Mouse (Mus musculus) embryonic facial prominence, embryonic 14.5 days (tissue): ENCODE data around the gene Ube4a. TPM values are rescaled to one million over a fixed set of nuclear protein-coding genes. Genes with fewer than 3 reads are reported as not detected.

Experiments used
- ATAC-seq: fragments of 200-750 bp; cut with Nextera tagmentation; 2 replicates; pipeline ENCODE4 v1.8.0; 2017; ENCODE audit warnings: low read depth, moderate number of reproducible peaks, moderate TSS enrichment
- DNase-seq: peaks from one replicate; pipeline ENCODE4 v3.0.0-alpha.2; 2015; ENCODE audit warnings: low spot score
- H3K27ac ChIP-seq: fragments of 300-500 bp; sonication (generic); replicated peaks from 2 replicates; pipeline ENCODE4 v1.5.1; 2014; ENCODE audit warnings: low read depth, mild to moderate bottlenecking, low read length, moderate library complexity
- H3K27me3 ChIP-seq: fragments of 300-500 bp; sonication (generic); replicated peaks from 2 replicates; pipeline ENCODE4 v1.6.1; 2014; ENCODE audit warnings: low read length; ENCODE audit not compliant: control insufficient read depth, insufficient read depth
- H3K36me3 ChIP-seq: fragments of 300-500 bp; sonication (generic); 2 replicates; pipeline ENCODE4 v1.6.1; 2014; ENCODE audit warnings: low read length, mixed read lengths; ENCODE audit not compliant: control insufficient read depth, insufficient read depth
- H3K4me1 ChIP-seq: fragments of 300-500 bp; sonication (generic); 2 replicates; pipeline ENCODE4 v1.6.1; 2014; ENCODE audit warnings: antibody characterized with exemption, low read length; ENCODE audit not compliant: control insufficient read depth, insufficient read depth
- H3K4me2 ChIP-seq: fragments of 300-500 bp; sonication (generic); 2 replicates; pipeline ENCODE4 v1.6.1; 2014; ENCODE audit warnings: low read depth, mild to moderate bottlenecking, low read length, moderate library complexity, mixed read lengths
- H3K4me3 ChIP-seq: fragments of 300-500 bp; sonication (generic); 2 replicates; pipeline ENCODE4 v1.5.1; 2014; ENCODE audit warnings: low read depth, mild to moderate bottlenecking, low read length
- H3K9ac ChIP-seq: fragments of 300-500 bp; sonication (generic); 2 replicates; pipeline ENCODE4 v1.6.1; 2014; ENCODE audit warnings: low read depth, mild to moderate bottlenecking, low read length, moderate library complexity, mixed read lengths
- H3K9me3 ChIP-seq: fragments of 300-500 bp; sonication (generic); 2 replicates; pipeline ENCODE4 v1.6.1; 2016; ENCODE audit warnings: low read length; ENCODE audit not compliant: control insufficient read depth
- WGBS: fragments of 180-500 bp; shearing (Covaris S2); extraction: QIAGEN DNeasy Blood & Tissue Kit; methylation state at CpG from one replicate; pipeline ENCODE4 v1.1.7; 2014; 5-methylcytosine and 5-hydroxymethylcytosine counted together
- polyA plus RNA-seq: library from polyadenylated mRNA; unstranded; fragments of >200 nt; fragmentation: Nextera tagmentation; extraction: Ambion mirVana; gene quantifications from 2 replicates; pipeline ENCODE4 v1.2.1, GENCODE M21; 2014

Ube4a gene
- polyA plus RNA-seq, 1 experiment from 2014 or later, result 25.5 TPM

DNA sequence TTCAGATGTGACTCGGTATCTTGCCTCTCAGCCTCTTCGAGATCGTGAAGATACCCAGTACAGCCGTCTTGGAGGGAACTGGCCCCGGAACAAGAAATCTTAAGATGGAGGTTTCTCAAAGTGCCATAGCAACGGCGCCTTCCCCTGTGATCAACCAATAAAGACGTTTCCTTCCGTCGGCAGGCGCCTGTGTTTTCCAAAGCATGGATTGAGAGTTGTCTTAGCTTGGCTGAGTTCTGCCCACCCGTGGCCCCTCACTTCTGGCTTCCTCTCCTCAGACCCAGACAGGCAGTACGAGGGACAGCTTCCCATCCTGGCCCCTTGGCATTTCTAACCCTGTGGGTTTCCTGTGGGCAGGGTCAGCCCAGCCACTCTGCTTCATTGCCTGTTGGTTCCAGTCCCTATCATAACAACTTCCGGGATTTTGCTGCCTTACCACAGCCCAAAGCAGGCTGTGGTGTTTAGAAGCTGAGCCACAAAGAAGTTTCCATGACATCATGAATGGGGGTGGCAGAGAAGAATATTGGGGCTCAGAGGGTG, 20.9 kb upstream of the Ube4a start:
- Histone ChIP-seq H3K4me1 (no peaks in the 10 kb centered on the region), H3K4me3 (no peak overlapping the region), H3K4me2 (no peak overlapping the region), H3K27ac (no peak overlapping the region), H3K9ac (no peak overlapping the region), H3K36me3 (no peaks in the 10 kb centered on the region), H3K27me3 (no peaks in the 10 kb centered on the region), H3K9me3 (no peaks in the 10 kb centered on the region)
- DNase-seq, result peak; percentile 43
- no peak for ATAC-seq
- WGBS, result 68% methylated on average over 14 of the region's 14 CpGs

DNA sequence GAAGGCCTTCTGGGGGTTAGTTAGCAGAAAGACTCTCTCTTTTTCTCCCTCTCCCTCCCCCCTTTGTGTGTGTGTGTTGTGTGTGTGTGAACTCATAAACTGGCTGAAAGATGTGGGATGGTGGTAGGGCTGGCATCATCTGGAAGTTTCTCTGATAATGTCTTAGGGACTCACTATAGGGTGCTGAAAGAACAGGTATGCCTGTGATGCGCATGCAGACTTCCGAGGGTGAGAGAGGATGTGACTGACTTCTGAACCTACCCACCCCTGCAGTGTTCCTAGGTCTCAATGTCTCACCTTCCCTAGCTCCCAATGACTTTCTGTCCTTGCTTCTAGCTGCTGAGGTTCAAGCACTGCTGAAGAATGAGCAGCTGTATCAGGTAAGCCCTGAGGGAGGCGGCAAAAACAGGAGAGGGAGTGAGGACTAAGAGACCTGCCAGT, 20.3 kb upstream of the Ube4a start:
- WGBS, result 73% methylated on average over 3 of the region's 3 CpGs

DNA sequence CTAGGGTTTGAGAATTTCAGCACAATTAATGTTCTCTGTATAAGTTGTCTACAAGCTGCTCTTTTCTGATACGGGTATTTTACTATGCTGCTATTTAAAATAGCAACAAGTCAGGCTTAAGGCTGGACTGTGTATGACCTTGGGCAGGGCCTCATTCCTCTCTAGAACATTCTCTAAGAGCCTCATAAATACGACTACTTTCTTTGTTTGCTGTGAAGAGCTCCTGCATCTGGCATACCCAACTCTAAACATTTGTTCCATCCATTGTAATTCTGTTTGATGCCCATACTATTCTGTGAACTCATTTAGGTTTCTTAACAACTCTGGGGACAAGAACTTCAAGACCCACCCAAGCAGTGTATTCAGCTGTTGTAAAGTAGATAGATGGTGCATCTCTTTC, 17.6 kb upstream of the Ube4a start:
- DNase-seq (no peak), ATAC-seq (no peak)
- Histone ChIP-seq H3K4me3 (no peak overlapping the region), H3K9me3 (no peaks in the 10 kb centered on the region), H3K36me3 (no peaks in the 10 kb centered on the region), H3K27ac (no peak overlapping the region), H3K27me3 (no peaks in the 10 kb centered on the region; the same call in 1 of the 2 replicates), H3K4me1 (no peaks in the 10 kb centered on the region), H3K4me2 (no peak overlapping the region), H3K9ac (no peak overlapping the region)
- 83% methylated on average over 2 of the region's 2 CpGs for WGBS

More for the DNA sequence above, 20.3 kb upstream of the Ube4a start:
- Histone ChIP-seq H3K9ac (no peak overlapping the region), H3K4me3 (no peak overlapping the region), H3K27me3 (no peaks in the 10 kb centered on the region), H3K4me2 (no peak overlapping the region), H3K27ac (no peak overlapping the region), H3K36me3 (no peaks in the 10 kb centered on the region), H3K4me1 (no peaks in the 10 kb centered on the region), H3K9me3 (no peaks in the 10 kb centered on the region)
- no peak for ATAC-seq
- no peak for DNase-seq

DNA sequence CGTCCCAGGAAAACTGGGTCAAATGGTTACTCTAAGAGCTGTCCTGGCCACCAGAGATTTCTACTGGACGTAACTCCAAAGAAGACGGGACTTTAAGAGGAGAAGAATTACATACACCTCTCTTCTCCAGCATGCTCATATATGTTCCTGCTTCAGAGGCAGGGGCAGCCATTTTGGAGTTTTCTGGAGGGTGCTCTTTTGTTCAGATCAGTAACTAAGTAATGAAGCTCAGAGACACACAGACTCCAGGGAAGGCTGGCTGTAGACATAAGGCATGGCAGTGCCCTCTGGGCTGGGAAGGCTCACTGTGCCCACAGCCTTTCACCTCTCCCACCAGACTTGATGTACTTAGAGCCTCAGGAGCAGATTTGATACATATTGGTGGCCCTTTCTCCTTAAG, 17.1 kb upstream of the Ube4a start:
- ATAC-seq, result no peak
- H3K4me1 ChIP-seq, result no peaks in the 10 kb centered on the region
- no peaks in the 10 kb centered on the region for H3K36me3 ChIP-seq
- peaks cover under 1% of the 10 kb centered on the region; the same call in 1 of the 2 replicates for H3K27me3 ChIP-seq
- no peaks in the 10 kb centered on the region for H3K9me3 ChIP-seq
- WGBS, result 90% methylated on average over 3 of the region's 3 CpGs
- no peak overlapping the region for H3K4me3 ChIP-seq
- H3K4me2 ChIP-seq, result no peak overlapping the region
- DNase-seq, result no peak
- no peak overlapping the region for H3K27ac ChIP-seq
- H3K9ac ChIP-seq, result no peak overlapping the region

DNA sequence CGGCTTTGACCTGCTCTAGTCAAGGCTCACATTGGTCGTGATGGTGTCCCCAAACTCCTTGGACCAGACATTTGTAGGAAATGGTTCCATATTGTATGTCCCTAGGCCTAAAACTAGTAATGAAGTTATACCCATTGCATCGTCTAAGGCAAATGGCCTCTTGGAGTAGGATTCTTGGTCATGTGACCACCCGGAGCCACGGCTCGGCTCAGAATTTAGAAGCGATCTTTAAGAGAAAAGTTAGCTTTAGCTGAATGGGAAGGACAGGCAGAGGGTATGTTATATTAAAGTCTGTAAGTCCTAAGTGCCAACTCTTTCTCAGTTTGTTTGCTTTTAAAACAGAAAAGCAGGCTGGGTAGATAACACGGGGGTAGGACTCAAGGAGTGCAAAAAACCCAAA, 16.7 kb upstream of the Ube4a start:
- Histone ChIP-seq H3K9me3 (no peaks in the 10 kb centered on the region), H3K27ac (no peak overlapping the region), H3K9ac (no peak overlapping the region), H3K4me1 (no peaks in the 10 kb centered on the region), H3K4me3 (no peak overlapping the region), H3K36me3 (no peaks in the 10 kb centered on the region), H3K4me2 (no peak overlapping the region), H3K27me3 (peaks cover 3% of the 10 kb centered on the region; the same call in 1 of the 2 replicates)
- DNase-seq (no peak), ATAC-seq (no peak)
- 91% methylated on average over 8 of the region's 8 CpGs for WGBS

DNA sequence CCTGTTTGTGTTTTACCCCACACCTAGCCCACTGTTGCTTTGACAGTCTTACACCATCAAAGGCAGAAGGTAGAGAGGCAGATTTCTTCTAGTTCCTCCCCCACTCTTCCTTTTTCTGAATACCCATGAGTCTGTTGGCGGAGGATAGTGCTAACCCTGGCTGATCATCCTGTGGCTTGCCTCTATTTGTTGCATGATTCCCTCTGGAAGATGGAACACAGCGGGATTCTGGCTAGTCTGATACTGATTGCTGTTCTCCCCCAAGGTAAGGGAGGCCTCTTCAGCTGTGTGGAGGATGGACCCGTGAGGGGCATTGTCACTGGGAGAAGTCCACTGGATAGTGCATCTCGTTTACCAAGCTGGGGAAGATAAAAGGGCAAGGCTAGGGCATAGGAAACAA, 16.3 kb upstream of the Ube4a start, which contains the start of gene Cd3d:
Gene Cd3d, plus strand, starts transcription at position 111 of the 400 bp plus-strand sequence.
- H3K36me3 ChIP-seq, result no peaks in the 10 kb centered on the region

DNA sequence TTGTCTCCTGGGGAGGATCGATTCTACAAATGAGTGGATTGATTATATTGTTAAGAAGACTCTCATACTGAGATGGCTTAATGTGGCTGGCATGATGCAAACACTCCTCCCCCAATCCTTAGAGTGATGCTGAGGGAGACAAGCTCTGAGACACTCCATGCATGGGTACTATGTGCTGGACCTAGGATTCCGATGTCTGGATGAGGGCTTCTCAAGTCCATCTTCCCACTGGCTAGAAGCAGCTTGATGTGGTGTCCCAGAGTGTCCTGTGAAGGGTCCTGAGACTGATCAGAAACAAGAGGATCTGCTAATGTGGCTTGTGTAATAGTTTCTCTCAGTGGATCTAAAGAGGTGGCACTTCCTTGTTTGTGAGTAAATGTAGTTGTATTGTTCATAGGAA, 15.7 kb upstream of the Ube4a start:
- no peak for ATAC-seq
- Histone ChIP-seq H3K9me3 (no peaks in the 10 kb centered on the region), H3K4me1 (no peaks in the 10 kb centered on the region), H3K4me2 (no peak overlapping the region), H3K4me3 (no peak overlapping the region), H3K9ac (no peak overlapping the region), H3K27me3 (peaks cover 7% of the 10 kb centered on the region), H3K27ac (no peak overlapping the region), H3K36me3 (no peaks in the 10 kb centered on the region)
- 81% methylated on average over 2 of the region's 2 CpGs for WGBS
- DNase-seq, result no peak

More for the DNA sequence above, 16.3 kb upstream of the Ube4a start, which contains the start of gene Cd3d:
- no peak within 1 kb of the TSS for H3K4me2 ChIP-seq
- DNase-seq (no peak), ATAC-seq (no peak)
- H3K4me3 ChIP-seq, result no peak within 1 kb of the TSS
- H3K9me3 ChIP-seq, result no peaks in the 10 kb centered on the region
- H3K27me3 ChIP-seq, result peaks cover 3% of the 10 kb centered on the region; the same call in 1 of the 2 replicates
- no peak within 1 kb of the TSS for H3K27ac ChIP-seq
- H3K9ac ChIP-seq, result no peak within 1 kb of the TSS
- H3K4me1 ChIP-seq, result no peaks in the 10 kb centered on the region
- 72% methylated on average over 4 of the region's 4 CpGs for WGBS

DNA sequence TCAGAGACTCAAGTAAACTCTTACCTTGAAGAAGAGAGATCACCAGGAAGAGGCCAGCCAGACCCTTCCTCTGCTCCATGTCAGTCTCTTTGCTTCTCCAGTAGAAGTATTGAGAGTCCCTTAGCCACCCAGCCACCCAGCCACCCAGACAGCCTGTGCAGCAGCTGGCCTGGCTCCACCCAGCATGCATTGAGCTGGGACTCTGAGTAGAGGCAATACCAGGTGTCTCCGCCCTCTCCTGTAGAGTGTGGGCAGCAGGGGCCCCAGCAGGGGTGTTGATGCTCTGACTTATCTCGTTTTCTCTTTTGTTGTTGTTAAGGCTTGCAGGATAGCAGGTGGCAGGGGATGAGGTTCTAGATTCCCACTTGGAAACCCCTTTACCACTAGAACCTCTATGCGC, 14.8 kb upstream of the Ube4a start, which contains the start of gene Cd3g:
Gene Cd3g, minus strand, starts transcription at position 190 of the 400 bp plus-strand sequence.
- Histone ChIP-seq H3K9ac (no peak within 1 kb of the TSS), H3K4me3 (no peak within 1 kb of the TSS), H3K9me3 (no peaks in the 10 kb centered on the region), H3K4me1 (no peaks in the 10 kb centered on the region), H3K4me2 (no peak within 1 kb of the TSS), H3K27me3 (peaks cover 9% of the 10 kb centered on the region), H3K36me3 (no peaks in the 10 kb centered on the region), H3K27ac (no peak within 1 kb of the TSS)
- DNase-seq, result no peak
- WGBS, result 72% methylated on average over 3 of the region's 3 CpGs
- no peak for ATAC-seq

DNA sequence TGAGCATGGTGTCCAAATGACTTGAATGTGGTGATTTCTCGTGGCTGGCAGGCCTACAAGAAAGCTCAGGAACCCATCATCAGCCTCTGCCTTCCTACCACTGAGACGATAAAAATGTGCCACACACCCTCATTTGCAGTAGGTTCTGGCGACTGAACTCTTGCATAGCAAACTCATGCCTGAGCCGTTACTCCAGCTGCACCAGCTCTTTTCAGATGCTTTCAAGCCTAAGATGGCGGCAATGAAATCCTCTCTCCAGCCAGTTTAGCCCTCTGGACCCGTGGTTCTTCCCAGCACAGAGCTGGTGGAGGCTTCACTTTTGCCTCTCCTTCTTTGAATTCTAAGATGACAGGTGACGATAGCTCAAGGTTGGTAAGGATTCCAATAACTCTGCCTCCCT, 14.4 kb upstream of the Ube4a start:
- no peak overlapping the region for H3K4me2 ChIP-seq
- ATAC-seq, result no peak
- no peak overlapping the region for H3K27ac ChIP-seq
- WGBS, result 71% methylated on average over 7 of the region's 7 CpGs
- DNase-seq, result no peak
- no peak overlapping the region for H3K4me3 ChIP-seq
- H3K9me3 ChIP-seq, result no peaks in the 10 kb centered on the region
- peaks cover 9% of the 10 kb centered on the region for H3K27me3 ChIP-seq
- no peaks in the 10 kb centered on the region for H3K36me3 ChIP-seq
- no peak overlapping the region for H3K9ac ChIP-seq
- no peaks in the 10 kb centered on the region for H3K4me1 ChIP-seq
